Mouse (Mus musculus): ENCODE measurements around the gene Golt1b.

- no peak for TF ChIP-seq POLR2A (IDR thresholded peaks at IDR 0.05; ENCODE audit: low read depth, low read length)
- TF ChIP-seq CTCF (IDR thresholded peaks at IDR 0.05; ENCODE audit: extremely low read depth, insufficient read length, insufficient replicate concordance, low read depth, low read length), result no peak
These were observed 47.4 kb upstream of the Golt1b start for GRCm38 (mm10) chr6:142339576-142339975.

Measured in small intestine, adult 2 months (tissue).